Mouse (Mus musculus) right cerebral cortex, postnatal 10 days (tissue): Measurements from ENCODE around the gene Rbks.

ENCODE experiments used
- DNase-seq, 2 experiments: peaks; one replicate each; pipeline ENCODE4 v3.0.0; 2021; ENCODE audit warnings: low spot score in 2 of 2

Rbks gene

DNA sequence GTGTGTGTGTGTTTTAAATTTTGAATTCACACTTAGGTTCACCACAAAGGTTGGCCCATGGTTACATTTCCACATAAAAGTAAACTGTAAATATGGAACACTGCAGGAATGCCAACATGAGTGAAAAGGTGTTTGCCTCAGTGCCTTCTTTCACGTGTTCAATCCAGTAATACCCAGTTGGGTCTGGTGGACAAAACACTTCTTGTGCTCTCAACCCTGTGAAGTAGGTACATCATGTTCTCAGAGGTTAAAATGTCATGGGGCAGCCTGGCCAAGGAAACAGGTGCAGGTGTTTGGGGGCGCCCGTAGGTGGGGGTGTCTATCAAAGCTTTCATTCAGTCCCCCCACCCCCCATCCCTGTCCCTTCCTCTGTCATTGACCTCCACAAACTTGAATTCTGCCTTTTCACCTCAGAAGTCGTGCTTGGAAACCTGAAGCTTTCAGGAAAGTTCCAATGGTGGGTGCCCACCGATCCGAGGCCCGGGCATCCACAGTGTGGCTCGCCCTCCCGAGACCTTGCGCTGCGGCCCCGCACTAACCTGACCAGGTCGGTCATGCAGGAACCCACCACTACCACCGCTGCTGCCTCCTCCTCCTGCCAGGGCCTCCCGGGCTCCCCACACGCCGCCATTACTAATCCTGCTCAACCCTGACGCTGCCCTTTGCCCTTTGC lies at the start of gene Rbks:
Rbks (minus strand) TSS at position 657 of the 673 bp plus-strand sequence.
- no peak for DNase-seq

- DNase-seq, result no peak
Measured at GRCm38 (mm10) chr5:31742521-31743031, 45.1 kb upstream of the Rbks start.

GRCm38 (mm10) chr5:31741931-31742330 lies 44.5 kb upstream of the Rbks start:
- no peak for DNase-seq

DNA sequence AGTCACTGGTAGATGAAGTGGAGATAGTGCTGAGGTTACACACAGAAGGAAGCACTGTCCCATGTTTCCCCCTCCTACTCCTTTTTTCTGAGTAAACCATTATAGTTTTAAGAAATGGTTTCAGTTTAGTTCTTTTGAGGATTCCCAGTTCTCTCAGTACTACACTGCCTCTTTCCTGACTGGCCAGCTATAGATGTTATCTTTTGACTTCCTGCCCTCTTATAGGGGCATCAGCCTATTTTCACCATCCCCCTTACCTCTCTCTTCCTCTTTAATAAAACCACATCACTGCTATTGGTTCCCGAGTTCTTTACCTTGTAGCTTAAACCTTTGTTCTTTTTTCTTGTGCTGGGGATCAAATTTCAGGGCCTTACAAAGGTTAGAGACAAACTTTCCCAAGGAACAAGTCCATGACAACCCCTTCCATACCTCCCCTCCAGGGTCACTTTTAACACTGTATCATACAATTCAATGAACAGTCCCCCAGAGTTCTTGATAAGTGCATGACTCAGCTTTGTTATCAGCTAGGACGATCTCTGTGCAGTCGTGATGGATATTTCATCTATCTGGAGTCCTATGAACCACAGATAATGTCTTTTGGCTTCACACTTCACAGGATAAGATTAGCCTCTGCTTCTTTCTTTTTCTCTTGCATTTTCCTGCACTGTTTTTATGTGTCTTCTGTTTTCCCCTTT lies 35.4 kb upstream of the Rbks start:
- no peak for DNase-seq

DNA sequence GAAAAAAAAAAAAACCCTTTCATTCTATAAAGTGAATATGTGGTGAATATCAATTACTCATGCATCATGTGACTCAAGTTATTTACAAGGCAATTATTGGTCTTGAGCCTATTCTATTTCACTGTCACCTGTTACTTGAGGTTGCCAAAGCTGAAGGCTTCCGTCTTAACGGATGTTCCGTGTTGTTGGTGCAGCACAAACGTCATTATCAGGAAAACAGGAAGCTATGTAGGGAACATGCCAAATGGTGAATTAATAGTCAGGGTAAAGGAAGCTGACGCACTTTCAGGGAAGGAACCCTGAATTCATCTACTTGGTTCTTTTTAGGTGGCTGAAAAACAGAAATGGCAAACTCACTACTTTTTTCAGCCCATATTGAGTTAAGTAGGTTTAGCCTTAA lies 30.0 kb upstream of the Rbks start:
- DNase-seq, result no peak

DNA sequence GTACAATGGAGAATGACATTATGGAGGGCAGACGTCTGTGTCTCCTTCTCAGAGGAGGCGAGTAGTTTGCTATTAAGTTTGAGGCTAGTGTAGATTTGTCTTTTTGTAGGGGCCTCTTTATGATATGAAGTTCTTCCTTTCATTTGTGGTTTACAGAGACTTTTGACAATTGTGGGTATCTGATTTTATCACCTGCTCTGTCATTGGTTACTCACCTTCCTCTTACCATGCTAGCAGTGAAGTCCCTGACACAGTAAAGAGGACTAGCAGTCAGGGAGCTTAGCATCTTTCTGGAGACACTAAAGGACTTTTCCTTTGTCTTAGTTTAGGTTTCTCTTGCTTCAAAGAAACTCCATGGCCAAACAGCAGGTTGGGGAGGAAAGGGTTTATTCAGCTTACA lies 28.5 kb upstream of the Rbks start:
- no peak for DNase-seq

- DNase-seq, result no peak
Measured at GRCm38 (mm10) chr5:31724519-31724918, 27.1 kb upstream of the Rbks start.

GRCm38 (mm10) chr5:31715486-31716150 lies 18.2 kb upstream of the Rbks start:
- no peak for DNase-seq

DNA sequence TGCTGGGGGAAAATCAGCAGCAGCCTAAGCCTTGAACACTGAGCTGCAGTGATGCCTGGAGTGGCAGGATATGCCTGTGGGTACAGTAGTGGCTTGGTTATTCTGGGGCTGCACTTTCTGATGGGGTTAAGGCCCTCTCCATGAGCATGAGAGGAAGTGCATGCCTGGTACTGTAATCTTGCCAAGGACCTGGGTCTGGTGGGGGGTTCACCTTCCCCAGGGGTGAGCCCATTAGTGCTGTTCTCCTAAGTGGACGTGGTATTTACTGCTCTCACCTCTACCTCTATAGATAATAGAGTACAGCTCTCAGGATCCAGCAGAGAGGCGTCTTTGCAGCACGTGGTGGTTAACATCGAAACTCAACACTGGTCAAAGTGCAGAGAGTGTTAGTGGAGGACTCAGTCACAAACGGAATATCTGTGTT lies 16.4 kb upstream of the Rbks start:
- no peak for DNase-seq

DNA sequence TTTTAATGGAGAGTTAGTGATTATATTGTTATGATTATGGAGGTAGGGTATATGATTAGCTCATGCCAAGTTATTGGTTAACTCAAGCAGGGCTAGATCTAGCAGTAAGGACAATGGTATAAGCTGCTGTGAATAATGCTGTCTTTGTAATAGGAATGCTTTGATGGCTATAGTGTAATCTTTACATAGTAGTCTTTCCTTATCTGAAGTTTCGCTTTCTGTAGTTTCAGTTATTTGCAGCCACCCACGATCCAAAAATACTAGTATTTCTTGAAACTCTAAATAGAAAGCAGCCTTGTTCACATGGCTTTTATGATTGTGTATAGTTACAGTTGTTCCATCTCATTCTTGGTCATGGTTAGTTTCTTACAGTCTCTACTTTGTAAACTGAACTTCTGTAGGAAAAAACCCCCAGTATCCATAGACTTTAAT lies 15.9 kb upstream of the Rbks start:
- DNase-seq, result no peak

DNA sequence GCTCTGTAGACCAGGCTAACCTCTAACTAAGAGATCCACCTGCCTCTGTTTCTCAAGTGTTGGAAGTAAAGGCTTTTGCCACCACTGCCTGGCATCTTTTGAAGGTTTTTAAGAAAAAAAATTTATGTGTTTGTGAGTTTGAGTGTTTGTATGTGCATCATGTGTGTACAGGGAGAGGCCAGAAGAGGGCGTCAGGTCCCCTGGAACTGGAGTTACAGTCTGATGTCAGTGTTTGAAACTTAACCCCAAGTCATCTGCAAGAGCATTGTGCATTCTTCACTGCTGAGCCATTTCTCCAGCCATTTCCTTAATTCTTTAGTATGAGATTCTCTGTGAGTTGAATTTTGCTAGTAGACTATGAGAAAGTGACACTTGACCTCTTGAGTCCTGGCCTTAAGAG lies 12.0 kb upstream of the Rbks start:
- DNase-seq, result no peak

GRCm38 (mm10) chr5:31706826-31707225 lies 9.4 kb upstream of the Rbks start:
- no peak for DNase-seq

DNA sequence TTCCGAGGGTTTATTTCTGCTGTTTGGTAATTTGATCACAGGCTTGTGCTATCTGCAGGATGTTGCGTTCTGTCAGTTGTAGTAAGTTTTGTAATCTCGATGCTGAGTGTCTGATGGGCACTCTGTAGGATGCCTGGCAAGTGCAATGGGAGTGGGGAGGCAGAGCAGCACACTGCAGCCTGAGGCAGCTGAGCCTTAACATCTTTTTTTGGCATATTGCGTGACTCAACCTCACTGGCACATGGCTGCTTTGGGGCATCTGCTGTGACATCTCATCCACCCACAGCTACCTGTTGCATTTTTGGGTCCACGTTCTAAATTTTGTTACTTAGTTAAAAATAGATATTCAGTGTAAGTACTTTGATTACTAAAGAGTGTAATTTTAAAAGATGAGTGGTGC lies 7.5 kb upstream of the Rbks start:
- peak; percentile 32 to 54 for DNase-seq

- DNase-seq, result no peak
Measured at GRCm38 (mm10) chr5:31699397-31699796, 2.0 kb upstream of the Rbks start.

- no peak for DNase-seq
Measured at GRCm38 (mm10) chr5:31698931-31699330, 1.5 kb upstream of the Rbks start.

- peak; percentile 91 to 93 for DNase-seq
Measured at GRCm38 (mm10) chr5:31698297-31698726, 885 bp upstream of the Rbks start.

GRCm38 (mm10) chr5:31697644-31698296 lies 343 bp upstream of the Rbks start, which contains the start of gene Babam2:
Gene Babam2, plus strand, starts transcription at chr5:31697684.
- DNase-seq, result peak; percentile 94

GRCm38 (mm10) chr5:31693191-31693590 lies 4.2 kb downstream of the Rbks start:
- DNase-seq, result no peak

GRCm38 (mm10) chr5:31687972-31688371 lies 9.5 kb downstream of the Rbks start:
- no peak for DNase-seq

DNA sequence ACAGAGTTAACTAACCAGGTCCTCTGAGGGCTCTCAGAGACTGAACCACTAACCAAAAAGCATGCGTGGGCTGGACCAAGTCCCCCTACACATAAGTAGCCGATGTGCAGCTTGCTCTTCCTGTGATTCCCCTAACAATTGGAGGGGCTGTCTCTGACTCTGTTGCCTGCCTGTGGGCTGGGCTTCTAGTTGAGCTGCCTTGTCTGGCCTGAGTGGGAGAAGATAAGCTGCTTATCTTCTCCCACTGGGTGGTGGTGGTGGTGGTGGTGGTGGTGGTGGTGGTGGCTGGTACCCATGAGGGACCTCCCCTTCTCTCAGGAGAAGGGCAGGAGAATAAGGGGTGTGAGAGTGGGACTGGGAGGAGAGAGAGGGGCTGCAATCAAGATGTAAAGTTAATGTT lies 11.4 kb downstream of the Rbks start:
- no peak for DNase-seq

DNA sequence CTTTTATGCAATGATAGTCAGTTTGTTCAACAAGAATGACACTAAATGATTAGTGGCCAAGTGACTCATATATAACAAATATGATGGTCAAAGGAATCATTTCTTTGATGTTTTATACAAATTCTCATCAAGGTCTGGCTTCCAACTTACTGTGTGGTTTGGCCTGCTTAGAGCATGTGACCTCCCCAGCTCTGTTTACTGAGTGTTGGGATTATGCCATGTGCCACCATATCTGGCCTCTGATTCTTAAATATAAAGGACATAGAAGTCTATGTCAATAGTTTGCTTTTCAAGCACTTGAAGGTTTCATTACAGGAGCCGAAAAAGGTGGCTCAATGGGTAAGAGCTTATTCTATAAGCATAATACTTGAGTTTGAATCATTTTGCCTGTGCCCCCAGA lies 15.1 kb downstream of the Rbks start:
- no peak for DNase-seq

GRCm38 (mm10) chr5:31680183-31680582 lies 17.2 kb downstream of the Rbks start:
- DNase-seq, result no peak
